Mouse (Mus musculus) frontal cortex, postnatal 10 days (tissue): ENCODE measurements around the gene Mbnl1.
"Not testable (repeated sequence)": the region's sequence is repeated elsewhere in the genome, so short reads cannot be mapped to it uniquely, and the experiment has no call there.

Experiments used
- DNase-seq, 2 experiments: peaks; one replicate each; pipeline ENCODE4 v3.0.0; 2022; ENCODE audit warnings: low spot score in 2 of 2, mixed read lengths in 1 of 2

Gene Mbnl1

DNA sequence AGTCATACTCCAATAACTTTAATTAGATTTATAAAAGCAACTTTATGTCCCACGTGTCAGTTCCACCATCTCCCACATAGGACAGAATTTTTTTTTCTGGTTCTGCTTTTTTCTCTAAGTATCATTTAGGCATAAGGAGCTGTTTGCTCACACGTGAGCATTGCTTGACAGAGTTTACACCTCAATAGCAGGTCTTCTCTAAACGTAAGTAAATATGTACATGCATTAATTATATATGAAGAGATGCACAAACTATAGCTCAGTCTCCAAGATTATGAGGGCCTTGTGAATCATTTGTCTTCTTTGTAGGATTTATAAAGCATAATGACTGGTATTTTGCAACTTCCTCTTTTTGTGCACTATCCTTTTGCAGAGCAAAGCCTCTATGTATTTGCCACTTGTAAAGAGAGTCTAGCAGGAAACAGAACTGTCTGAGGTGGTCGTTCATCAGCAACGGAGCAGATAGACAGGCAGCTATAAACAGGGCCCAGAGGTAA, at the start of gene Mbnl1:
Gene Mbnl1, plus strand, starts transcription at position 150 of the 497 bp plus-strand sequence.
- no peak for DNase-seq

DNA sequence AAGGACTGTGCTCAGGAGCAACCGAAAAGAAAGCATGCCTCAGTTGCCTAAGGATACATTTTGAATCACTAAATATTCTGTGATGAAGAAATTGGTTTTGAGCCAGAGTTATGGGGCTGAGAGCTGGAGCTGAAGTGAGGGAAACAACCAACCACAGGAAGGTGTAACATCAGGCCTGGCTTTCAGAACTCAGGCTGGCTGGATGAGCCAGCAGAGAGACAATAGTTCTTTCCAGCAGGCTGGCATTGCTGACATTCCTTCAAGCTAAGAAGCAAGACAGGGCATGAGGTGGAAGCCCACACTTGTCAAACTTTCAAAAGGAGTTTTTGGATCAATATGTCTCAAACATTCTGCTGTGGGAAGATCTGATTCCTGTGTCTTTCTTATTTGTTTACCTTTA, 48.5 kb upstream of the Mbnl1 start:
- DNase-seq = no peak

DNA sequence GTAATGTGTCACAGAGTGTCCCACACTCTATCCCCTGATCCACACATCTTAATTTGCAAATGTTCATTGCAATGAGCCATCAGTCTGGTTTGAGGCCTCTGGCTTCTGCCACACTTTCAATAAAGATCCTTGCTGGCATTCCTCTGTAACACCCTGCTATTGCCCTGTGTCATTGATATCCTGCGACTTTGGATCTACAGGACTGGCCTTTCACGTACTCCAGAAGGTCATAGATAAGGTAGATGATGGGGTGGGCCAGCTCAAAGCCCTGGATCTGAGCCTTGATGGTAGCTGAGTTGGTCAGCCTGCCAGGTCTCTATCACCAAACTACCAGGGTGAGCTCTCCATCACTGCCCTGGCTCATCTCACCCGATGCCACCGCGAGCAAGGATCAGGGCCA, 43.6 kb upstream of the Mbnl1 start:
- DNase-seq = no peak

DNA sequence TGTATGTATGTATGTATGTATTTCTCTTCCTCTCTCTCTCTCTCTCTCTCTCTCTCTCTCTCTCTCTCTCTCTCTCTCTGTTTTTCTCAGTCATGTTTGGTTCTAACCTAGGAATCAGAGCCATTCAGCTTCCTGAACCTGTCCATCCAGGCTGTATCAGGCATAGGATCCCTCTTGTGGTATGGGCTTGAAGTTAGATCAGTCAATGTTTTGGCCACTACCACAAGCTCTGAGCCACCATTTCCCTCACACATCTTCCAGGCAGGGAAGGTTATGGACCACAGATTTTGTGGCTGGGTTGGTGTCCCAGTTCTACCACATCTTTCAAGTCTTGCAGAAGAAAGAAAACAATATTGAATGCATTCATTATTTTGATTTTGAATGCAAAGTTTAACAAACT, 35.4 kb upstream of the Mbnl1 start:
- no peak for DNase-seq

DNA sequence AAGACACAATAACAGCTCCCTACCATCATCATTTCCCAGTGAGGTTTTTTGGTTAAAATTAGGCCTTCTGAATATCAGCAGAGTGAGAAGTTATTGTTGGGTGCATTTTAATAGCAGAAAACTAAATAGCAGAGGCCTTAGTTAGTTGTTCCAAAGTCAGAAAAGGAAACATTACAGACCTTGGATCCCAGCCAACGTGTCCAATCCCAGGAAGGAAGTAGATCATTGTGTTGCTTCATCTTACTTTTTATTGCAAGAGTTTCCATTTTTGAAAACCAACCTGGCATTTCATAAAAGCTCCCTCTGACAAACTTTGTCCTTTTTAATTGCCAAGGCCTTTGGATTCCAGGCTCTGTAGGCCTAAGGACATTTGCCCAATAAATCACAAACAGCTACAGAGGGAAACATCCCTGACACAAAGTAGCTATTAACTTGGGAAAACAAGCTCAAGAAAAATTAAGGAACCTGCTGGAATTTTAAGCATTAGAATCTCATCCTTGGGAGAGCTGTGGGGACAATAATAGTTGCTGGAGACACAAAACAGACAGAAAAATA, 34.9 kb upstream of the Mbnl1 start:
- DNase-seq = no peak

DNA sequence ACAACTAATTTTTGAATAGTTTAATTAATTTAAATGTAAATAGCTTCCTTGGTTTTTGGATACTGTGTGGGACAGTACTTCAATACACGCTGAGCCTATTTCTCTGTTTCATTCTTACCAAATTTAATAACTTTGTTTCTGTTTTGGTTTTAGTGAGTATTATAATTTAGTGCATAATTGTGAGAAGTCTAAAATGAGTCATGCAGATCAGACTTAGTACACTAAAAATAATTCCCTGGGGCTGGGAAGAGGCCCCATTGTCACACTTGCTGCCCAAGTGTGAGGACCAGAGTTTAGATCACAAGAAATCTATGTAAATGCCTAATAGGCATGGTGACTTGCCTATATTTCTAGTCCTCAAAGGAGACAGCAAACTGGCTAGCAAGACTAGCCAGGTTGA, 33.9 kb upstream of the Mbnl1 start:
- no peak for DNase-seq

DNA sequence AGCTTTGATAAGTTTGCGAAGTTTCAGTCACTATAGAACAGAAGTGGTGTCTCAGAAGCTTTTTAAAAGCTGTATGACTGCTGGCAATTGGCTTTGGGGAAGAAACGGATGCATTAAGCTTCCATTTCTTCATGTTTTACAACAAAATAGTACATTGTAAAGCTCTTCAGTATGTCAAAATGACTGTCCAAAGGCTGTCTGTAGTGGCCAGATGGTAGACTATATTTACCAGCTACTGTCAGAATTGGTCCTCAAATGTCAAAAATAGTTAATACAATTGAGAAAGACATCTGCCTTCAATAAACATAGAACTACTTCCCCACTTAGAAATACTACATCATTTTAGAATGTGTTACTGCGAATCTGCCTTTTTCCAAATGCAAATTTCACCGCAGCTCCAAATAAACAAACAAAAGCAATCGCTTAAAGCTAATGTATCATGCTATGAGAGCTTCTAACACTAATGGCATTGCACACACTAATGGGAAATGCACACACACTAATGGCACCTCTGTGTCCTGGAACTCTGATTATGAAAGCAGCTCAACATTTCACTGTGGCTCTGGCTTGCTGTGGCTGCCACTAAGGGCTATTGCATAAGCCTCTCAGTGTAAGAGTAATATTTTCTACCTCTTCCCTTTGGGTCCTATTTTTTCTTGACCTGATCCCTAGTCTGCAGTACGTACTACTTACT, 10.7 kb upstream of the Mbnl1 start:
- no peak for DNase-seq

DNA sequence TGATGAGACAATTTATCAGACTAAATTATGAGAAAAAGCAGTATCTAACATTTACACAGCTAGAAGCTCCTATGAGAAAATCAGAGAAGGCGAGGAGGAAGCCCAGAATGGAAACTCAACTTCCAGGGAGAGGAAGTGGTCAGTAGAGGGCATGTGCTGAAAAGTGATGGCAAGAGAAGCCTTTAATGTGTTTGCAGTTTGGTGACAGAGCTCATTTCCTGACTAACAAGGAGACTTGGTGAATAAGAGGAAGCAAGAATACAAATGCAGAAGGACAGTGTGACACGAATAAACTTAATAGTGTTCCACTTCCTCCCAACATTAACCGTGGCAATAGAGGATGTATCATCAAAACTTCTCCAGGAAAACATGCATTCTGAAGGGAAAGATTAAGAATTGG, 4.0 kb upstream of the Mbnl1 start:
- not testable (repeated sequence) for DNase-seq

DNA sequence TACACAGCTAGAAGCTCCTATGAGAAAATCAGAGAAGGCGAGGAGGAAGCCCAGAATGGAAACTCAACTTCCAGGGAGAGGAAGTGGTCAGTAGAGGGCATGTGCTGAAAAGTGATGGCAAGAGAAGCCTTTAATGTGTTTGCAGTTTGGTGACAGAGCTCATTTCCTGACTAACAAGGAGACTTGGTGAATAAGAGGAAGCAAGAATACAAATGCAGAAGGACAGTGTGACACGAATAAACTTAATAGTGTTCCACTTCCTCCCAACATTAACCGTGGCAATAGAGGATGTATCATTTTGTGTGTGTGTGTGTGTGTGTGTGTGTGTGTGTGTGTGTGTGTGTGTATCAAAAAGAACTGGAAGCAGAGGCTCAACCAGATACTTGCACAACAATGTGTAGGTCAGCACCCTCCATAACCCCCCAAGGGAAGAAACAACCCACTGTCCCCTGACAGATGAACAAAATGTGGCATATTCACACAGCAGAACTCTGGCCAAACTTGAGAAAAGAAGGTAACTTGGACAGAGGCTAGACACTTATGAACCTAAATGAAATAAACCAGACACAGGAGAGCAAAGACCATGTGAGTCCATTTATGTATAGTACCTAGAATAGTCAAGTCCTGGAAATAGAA, 3.3 kb upstream of the Mbnl1 start:
- not testable (repeated sequence) for DNase-seq

DNA sequence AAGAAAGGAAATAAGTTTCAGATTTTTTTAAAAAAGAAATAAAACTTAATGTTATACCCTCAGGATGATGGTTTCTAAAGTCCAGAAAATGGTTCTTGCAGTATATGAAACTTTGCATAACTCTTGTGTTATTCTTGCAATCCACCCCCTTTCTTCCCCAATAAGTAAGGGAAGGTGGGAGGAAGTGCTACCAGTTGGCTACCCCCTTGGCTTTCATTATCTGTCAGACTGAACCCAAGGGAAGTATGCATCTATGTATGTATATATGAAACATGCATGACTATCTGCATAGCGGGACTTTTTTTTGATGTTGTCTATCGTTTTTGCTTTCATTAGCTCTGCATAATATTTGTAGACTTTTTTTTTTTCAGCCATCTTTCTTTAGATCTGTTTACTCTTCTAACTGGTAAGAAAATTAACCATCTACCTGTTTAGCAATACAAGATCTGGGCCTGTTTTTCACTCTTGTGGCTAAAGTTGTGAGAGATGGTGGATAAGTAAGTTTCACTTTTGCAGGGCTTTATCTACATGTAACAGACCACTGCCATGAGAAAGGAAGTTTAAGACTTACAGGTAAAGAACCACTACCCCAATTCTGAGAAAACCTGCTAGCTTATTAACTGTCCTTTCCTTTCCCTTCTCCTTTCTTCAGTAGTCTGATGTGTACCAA, 484 bp upstream of the Mbnl1 start:
- DNase-seq = no peak

DNA sequence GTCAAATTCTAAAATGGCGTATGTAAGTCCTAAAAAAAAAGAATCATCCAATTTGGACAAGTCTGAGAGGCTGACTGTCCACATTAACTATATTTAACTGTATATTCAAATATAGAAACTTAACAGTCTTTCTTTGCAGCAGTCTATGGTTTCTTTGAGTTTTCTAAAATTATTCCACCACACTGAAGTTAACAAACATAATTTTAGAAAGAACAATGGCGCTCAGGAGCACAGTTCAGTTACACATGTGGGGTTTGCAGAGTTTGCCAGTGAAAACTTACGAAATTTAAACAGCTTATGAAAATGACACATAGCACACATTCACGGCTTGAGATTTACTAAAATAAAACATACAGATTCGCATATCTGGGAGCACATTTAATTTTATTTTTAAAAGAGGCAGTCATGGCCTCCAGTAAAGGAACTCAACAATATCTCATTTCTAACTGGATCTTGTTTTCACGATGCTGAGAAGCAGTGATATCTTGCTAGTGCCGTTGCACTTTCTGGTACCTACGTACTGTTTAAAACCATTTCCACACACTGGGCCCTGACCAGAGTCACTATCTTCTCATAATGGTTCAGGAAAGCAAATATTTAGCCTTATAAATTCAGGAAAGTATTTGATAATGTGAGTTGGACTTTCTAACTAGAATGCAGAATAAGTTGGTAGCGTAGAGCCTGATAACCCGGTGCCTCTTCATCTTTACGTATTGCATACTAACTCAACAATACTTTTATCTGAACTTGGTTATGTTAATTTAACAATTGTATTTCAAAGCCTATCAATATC, 1.4 kb downstream of the Mbnl1 start:
- no peak for DNase-seq

DNA sequence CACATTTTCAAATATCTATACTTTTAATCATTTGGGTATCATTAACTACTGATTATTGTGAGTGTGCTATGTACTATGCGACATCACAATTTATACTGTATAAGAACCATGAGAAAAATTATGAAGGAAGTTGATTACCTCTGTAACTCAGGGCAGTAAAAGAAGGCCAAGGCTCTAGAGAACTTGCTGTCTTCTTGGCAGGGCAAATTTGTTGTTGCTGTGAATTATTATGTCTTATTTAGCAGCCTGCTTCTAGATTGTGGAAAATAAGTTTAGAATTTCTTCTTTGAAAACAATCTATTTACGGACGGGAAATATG, 2.0 kb downstream of the Mbnl1 start:
- no peak for DNase-seq

DNA sequence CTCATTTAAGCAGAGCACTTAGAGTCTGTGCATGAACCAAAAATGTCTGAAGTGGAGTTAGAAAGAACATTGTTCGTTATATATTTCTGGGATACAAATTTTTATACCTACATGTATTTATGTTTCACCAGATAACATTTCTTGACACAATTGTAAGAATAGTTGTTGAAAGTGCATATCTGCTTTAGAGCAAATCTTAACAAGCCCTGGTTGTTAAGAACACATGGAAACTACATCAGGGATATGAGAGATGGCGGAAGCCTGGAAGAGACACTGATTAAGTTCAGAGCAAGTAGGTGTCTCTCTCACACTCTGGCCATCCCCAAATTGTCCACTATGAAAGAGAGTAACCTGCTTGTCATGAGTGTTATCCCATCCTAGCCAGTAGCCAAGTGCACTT, 2.4 kb downstream of the Mbnl1 start:
- DNase-seq = no peak

DNA sequence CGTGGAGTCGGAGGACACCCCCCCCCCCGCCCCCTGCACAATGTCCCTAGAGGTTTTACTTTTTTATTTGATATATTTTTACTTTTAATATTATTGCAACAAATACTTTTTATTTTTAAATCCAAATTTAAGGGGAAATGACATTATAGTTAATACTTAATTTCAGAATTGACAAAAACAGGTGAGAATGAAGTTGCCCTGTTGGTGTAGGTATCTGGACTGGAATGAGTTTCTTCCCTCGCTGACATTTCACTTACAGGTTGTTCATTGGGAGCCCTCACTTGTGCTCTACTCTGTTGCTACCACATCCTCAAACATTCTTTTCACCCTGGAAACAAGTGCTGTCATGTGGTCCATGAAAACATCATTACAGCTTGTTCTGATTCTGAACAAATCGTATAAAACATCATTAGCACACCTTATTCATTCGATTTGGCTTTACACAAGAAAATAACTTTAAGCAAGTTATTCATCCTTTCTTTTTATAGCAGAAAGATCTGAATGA, 4.2 kb downstream of the Mbnl1 start:
- no peak for DNase-seq

DNA sequence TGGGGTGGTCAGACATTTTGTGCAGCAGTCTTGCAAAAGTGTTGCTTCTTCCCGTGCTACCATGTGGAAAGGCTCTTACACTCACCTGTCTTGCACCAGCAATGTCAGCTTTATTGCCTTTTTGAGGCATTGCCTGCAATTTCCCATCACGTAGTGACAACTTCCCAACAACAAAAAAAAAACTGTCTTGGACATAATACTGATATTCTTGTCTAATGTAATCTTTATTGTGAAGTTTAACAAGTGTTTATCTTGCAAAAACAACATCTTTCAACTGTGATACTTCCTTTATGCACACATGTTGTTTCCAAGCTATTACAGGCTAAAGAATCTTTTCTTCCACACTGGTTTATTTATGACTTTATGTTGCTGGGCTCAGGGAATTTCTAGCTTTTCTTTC, 5.8 kb downstream of the Mbnl1 start:
- DNase-seq = no peak

DNA sequence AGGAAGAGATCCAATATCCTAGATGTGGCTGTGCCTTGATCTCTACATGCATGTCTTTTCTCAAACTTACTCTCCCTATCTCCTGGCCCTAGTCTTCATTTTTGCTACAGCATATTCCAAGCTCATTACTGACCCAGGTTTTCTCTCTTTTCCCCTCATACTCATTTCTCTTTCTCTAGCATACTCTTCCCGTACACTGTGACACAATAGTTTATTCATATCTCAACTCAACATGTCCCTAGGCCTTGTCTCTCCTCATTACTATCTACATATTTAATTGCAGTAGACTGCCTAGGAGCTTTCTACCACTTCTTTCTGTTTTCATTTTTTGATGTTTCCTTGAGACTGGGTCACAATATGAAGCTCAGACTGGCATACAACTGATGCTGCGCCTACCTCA, 8.1 kb downstream of the Mbnl1 start:
- no peak for DNase-seq

DNA sequence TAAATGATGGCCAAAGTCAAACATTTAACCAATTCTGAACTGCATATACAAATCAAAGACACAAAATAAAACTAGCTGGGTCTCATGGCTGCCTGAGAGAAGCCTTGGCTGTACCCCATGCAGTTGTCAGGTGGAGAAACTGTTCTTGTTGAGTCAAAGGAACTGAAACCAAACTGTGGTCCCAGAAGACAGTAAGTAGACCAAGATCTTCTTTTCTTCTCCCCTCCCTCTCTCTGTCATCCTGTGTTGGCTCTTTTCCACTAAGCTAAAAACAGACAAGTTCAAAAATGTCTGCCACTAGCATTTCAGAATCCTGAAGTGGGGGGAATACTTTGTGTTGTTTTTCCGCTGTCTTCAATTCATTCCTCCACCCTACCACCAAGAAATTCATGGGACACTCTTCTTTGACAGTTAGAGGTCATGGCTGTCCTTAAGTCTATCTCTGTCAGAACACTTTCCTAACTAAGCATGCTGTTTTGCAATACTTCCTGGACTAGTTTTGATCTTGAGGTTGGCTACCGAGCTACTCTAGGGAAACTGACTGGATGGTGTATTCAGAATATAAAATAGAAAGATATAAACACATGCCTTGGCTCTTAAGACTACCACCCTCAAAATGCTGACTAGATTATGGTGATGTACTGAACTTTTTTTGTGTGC, 9.2 kb downstream of the Mbnl1 start:
- DNase-seq = no peak

DNA sequence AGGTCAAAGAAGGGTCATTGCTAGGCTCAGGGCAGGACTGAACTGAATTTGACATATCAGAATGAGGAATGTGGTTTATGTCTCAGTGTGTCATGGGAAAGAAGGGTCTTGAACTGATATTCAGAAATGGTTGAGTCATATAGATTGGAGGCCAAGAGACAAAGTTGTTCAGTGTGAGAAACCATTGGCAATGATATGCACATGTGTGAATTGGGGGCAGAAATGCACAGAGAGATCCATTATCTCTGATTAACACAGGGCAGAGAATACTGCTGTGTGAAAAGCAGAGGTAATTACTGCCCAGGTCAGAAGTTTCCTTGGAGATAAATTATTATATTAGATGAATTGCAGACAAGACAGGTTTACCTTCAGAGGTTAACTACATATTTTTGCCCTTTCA, 10.7 kb downstream of the Mbnl1 start:
- no peak for DNase-seq

DNA sequence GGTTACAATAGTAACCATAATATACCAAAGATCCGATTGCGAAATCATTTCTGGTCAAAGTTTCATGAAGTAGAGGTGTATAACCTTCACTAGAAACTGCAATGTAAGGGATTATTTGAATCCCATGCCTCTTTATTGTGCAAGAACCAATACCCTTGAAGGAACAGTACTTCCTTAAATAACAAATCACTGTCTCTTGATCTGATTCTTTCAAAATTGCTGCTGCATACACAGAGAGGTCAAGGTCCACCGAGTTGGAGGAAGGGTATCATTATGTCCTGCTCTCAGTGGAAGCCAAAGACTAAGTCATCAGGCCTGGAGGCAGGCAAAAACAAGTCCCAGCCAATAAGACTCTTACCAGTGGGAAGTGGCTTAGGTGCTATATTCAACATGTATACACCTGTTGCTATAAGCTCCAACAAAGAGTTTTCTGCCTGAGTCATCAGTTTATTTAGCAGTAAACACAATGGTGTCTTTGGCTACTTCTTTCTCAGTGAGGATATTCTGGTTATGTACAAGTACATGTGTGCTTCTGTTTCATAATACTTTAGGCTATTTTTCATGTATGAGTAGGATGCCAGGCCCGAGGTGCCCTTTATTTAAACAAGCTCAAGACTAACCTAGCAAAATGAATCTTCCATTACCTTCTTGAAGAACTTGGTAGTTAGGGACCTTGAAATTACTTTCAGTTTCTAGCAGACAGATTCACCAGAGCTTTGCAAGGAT, 13.5 kb downstream of the Mbnl1 start:
- no peak for DNase-seq

DNA sequence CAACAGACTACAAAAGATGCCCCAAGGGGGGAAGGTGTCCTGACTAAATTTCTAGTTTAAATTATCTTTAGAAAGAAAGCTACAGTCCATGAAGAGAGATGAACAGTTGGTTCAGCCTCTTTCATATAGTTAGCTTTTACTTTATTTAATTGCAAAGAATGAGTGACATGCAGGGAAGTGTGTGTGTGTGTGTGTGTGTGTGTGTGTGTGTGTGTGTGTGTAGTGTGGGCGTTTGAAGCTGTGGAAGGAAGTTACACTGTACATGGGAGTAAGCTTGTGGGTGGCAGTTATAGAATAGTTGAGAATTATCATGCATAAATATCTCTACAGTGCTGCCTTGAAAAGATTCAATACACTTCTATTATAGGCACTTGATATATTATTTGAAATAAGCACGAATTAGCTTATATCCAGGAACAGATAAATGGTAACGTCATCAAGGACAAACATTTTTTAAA, 14.1 kb downstream of the Mbnl1 start:
- DNase-seq = no peak

DNA sequence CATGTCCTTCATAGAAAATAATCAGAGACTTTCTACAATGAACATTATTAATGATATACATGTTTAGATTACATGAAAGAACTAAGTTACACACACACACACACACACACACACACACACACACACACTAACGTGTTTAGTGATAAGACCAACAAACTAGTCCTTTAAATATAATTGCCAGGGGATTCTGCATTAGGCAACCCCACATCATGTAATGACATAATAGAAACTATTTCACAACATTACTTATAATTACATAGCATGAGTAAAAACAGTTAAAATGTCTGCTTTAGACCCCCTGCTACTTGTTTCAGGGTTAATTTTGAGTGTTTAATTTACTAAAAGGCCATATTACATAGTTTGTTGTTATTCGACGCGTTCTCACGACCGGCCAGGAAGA, 16.9 kb downstream of the Mbnl1 start:
- no peak for DNase-seq
